Mouse (Mus musculus) CH12.LX (cell line): ENCODE results near the gene Atp5g2. TPM values are rescaled to one million over a fixed set of nuclear protein-coding genes. Genes with fewer than 3 reads are reported as not detected.

Experiments
- DNase-seq: peaks from one replicate; pipeline ENCODE4 v3.0.0-alpha.2; 2013; ENCODE audit errors: extremely low read depth
- H3K27ac ChIP-seq: 2 replicates; pipeline ENCODE4 v1.5.1; 2012; ENCODE audit warnings: low read depth, mild to moderate bottlenecking, control low read depth, moderate library complexity; ENCODE audit not compliant: insufficient read depth
- H3K27me3 ChIP-seq: replicated peaks from 2 replicates; pipeline ENCODE3; 2012; ENCODE audit warnings: inconsistent platforms
- H3K36me3 ChIP-seq, 2 experiments: replicated peaks in 1 of 2; 2 replicates each; pipeline versions ENCODE3 to v1.6.1; 2012; ENCODE audit warnings: inconsistent platforms in 1 of 2, low read length in 1 of 2, mild to moderate bottlenecking in 1 of 2, mixed read lengths in 1 of 2, moderate library complexity in 1 of 2; ENCODE audit not compliant: control insufficient read depth in 1 of 2, insufficient read depth in 1 of 2
- H3K4me1 ChIP-seq, 2 experiments: 2 replicates each; pipeline ENCODE4 v1.6.1; 2012; ENCODE audit warnings: inconsistent platforms in 1 of 2, moderate library complexity in 1 of 2; ENCODE audit not compliant: insufficient read depth in 2 of 2, control insufficient read depth in 1 of 2
- H3K4me2 ChIP-seq: 2 replicates; pipeline ENCODE4 v1.6.1; 2012; ENCODE audit warnings: low read depth, mild to moderate bottlenecking, control low read depth; ENCODE audit not compliant: poor library complexity, insufficient read depth, severe bottlenecking
- H3K4me3 ChIP-seq, 3 experiments: fragments of 150-350 bp in 1 of 3; sonication (generic) in 1 of 3; replicated peaks in 1 of 3; 2 replicates each; pipeline versions ENCODE3 to v1.5.1; 2011 to 2012; ENCODE audit warnings: low read depth in 2 of 3, low read length in 2 of 3, mild to moderate bottlenecking in 2 of 3, moderate library complexity in 2 of 3, control low read depth in 1 of 3, improper control_type of control experiment in 1 of 3, inconsistent platforms in 1 of 3, mixed read lengths in 1 of 3; ENCODE audit not compliant: poor library complexity in 1 of 3
- H3K79me2 ChIP-seq: replicated peaks from 2 replicates; pipeline ENCODE4 v1.6.1; 2012; ENCODE audit warnings: mild to moderate bottlenecking, moderate library complexity; ENCODE audit not compliant: control insufficient read depth, poor library complexity, insufficient read depth, severe bottlenecking; ENCODE audit errors: extremely low read depth
- H3K9ac ChIP-seq: 2 replicates; pipeline ENCODE4 v1.6.1; 2012; ENCODE audit warnings: low read depth, mild to moderate bottlenecking, control low read depth, moderate library complexity; ENCODE audit not compliant: insufficient read depth
- H3K9me3 ChIP-seq: replicated peaks from 2 replicates; pipeline ENCODE3; 2012; ENCODE audit warnings: low read length, inconsistent platforms, mixed read lengths
- BHLHE40 ChIP-seq: IDR thresholded peaks from 2 replicates; pipeline ENCODE4 v1.6.1; 2011; ENCODE audit warnings: mild to moderate bottlenecking, low read depth, low read length, improper control_type of control experiment
- CTCF ChIP-seq, 2 experiments: IDR thresholded peaks in 1 of 2; conservative IDR thresholded peaks in 1 of 2; 2 replicates each; pipeline ENCODE4 v1.5.1; 2011 to 2012; ENCODE audit warnings: low read depth in 2 of 2, low read length in 2 of 2, improper control_type of control experiment in 1 of 2, inconsistent platforms in 1 of 2, mild to moderate bottlenecking in 1 of 2, moderate library complexity in 1 of 2
- EP300 ChIP-seq: IDR thresholded peaks from 2 replicates; pipeline ENCODE4 v1.6.1; 2011; ENCODE audit warnings: low read length, improper control_type of control experiment
- ETS1 ChIP-seq: conservative IDR thresholded peaks from 2 replicates; pipeline ENCODE4 v1.6.1; 2012; ENCODE audit warnings: low read depth, mild to moderate bottlenecking, inconsistent platforms, low read length, improper control_type of control experiment, moderate library complexity
- HCFC1 ChIP-seq: IDR thresholded peaks from 2 replicates; pipeline ENCODE4 v1.6.1; 2012; ENCODE audit warnings: low read depth, mild to moderate bottlenecking, inconsistent platforms, low read length, improper control_type of control experiment
- IRF4 ChIP-seq: IDR thresholded peaks from 2 replicates; pipeline ENCODE4 v1.6.1; 2014; ENCODE audit warnings: low read depth, mild to moderate bottlenecking, inconsistent platforms, low read length, improper control_type of control experiment
- KAT2A ChIP-seq: IDR thresholded peaks from 2 replicates; pipeline ENCODE4 v1.6.1; 2012; ENCODE audit warnings: low read length, improper control_type of control experiment, inconsistent platforms; ENCODE audit not compliant: insufficient replicate concordance
- MAX ChIP-seq: IDR thresholded peaks from 2 replicates; pipeline ENCODE4 v1.6.1; 2011; ENCODE audit warnings: low read length, improper control_type of control experiment
- NELFE ChIP-seq: IDR thresholded peaks from 2 replicates; pipeline ENCODE4 v1.6.1; 2011; ENCODE audit warnings: low read depth, low read length, improper control_type of control experiment
- PAX5 ChIP-seq: IDR thresholded peaks from 2 replicates; pipeline ENCODE4 v1.6.1; 2012; ENCODE audit warnings: low read length, inconsistent platforms, mixed read lengths
- RAD21 ChIP-seq: IDR thresholded peaks from 2 replicates; pipeline ENCODE4 v1.6.1; 2011; ENCODE audit warnings: low read depth, mild to moderate bottlenecking, low read length, improper control_type of control experiment, moderate library complexity
- SMC3 ChIP-seq: IDR thresholded peaks from 2 replicates; pipeline ENCODE4 v1.6.1; 2011; ENCODE audit warnings: low read depth, low read length, improper control_type of control experiment
- TBP ChIP-seq: conservative IDR thresholded peaks from 2 replicates; pipeline ENCODE4 v1.6.1; 2011; ENCODE audit warnings: low read depth, low read length, improper control_type of control experiment
- ZKSCAN1 ChIP-seq: IDR thresholded peaks from 2 replicates; pipeline ENCODE4 v1.6.1; 2012; ENCODE audit warnings: low read depth, inconsistent platforms, low read length, improper control_type of control experiment, borderline replicate concordance
- ZMIZ1 ChIP-seq: IDR thresholded peaks from 2 replicates; pipeline ENCODE4 v1.6.1; 2012; ENCODE audit warnings: low read depth, mild to moderate bottlenecking, inconsistent platforms, low read length, improper control_type of control experiment
- dilution Hi-C: fragments of 300-500 bp; cut with MboI; formaldehyde crosslinking; loops from 2 replicates; pipeline ENCODE4 v1.14.3; 2020; ENCODE audit warnings: low sequenced_read_pairs; ENCODE audit not compliant: extremely low pct_unique_long_range_greater_than_20kb, extremely low pct_ligation_motif_present
- in situ Hi-C: fragments of 300-500 bp; cut with MboI; formaldehyde crosslinking; loops from 3 replicates; pipeline ENCODE4 v1.14.3; 2019; ENCODE audit warnings: low sequenced_read_pairs, low pct_ligation_motif_present, low pct_unique_long_range_greater_than_20kb, mixed read lengths
- polyA plus RNA-seq: library from polyadenylated mRNA; unstranded; fragments of >175 nt; gene quantifications from 2 replicates; pipeline ENCODE4 v1.2.1, GENCODE M21; 2012; ENCODE audit warnings: low read depth; ENCODE audit not compliant: insufficient read length
- total RNA-seq, 2 experiments: library from RNA; depleted of rRNA; stranded (reverse); fragments of 300-350 nt in 1 of 2; fragments of >200 nt in 1 of 2; gene quantifications; 2 replicates each; pipeline ENCODE4 v1.2.3; 2012 to 2014

Gene Atp5g2
- total and polyA plus RNA-seq, 3 experiments: 33.9 to 589 (median 281) TPM

DNA sequence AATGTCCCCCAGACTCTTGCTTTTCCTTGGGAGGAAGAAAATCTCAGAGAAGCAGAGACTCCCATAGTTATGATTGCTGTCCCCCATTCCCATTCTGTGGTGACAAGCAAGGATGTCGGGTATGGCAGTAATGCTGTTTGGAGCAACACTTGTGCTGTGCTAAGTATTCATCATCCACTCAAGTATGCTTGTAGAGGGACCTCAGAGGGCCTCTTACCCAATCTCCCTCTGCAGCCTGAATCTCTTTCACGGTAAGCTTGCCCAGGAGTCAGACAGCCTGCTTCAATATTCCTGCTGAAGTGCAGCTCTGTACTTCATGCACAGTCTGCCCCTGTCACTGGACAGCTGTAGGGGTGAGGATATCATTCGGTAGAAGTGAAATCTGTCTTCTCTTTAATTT is 24.7 kb upstream of the Atp5g2 start:
- dilution Hi-C loops: no loop called here
- H3K4me3 ChIP-seq: no peak overlapping the region
- H3K79me2 ChIP-seq: no peaks in the 10 kb centered on the region
- in situ Hi-C loops: no loop called here
- H3K9ac ChIP-seq: no peak overlapping the region
- H3K4me1 ChIP-seq: 0 out of 4 replicates have a peak, but pooled peaks cover 0 to 3% of the 10 kb centered on the region in 2 experiments
- H3K9me3 ChIP-seq: peaks cover 5% of the 10 kb centered on the region
- TF ChIP-seq ZKSCAN1 (no peak), NELFE (no peak), CTCF (conservative IDR thresholded peaks at IDR 0.05 in 1 of 2, IDR thresholded peaks at IDR 0.05 in 1 of 2; ENCODE audit: low read depth in 2 of 2, low read length in 2 of 2) (no peak), ZMIZ1 (no peak), KAT2A (no peak), EP300 (no peak), ETS1 (no peak), SMC3 (no peak), TBP (no peak), HCFC1 (no peak)
- no peak overlapping the region for H3K4me2 ChIP-seq
- H3K27me3 ChIP-seq: peaks cover 78% of the 10 kb centered on the region
- no peak overlapping the region for H3K27ac ChIP-seq
- no peaks in the 10 kb centered on the region for H3K36me3 ChIP-seq
- DNase-seq: no peak

DNA sequence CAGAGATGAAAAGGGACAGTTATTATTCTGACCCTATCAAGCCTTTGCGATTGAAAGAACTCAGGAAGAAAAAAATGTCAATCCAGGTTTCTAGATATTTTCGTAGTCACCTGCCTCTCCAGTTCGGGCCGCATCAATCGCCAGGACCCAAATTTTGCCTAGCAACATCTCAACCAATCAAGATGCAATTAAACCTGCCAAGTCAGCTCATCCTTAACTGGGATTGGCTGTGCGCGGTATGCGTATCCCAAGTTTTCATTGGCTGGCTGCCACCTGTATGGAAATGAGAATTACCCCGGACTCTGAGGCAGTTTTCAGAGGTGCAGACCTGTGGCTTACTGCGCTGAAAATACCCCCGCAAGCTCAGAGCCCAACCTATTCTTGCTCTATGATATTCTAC is 21.4 kb upstream of the Atp5g2 start:
- Histone ChIP-seq H3K9me3 (peaks cover 5% of the 10 kb centered on the region), H3K36me3 (no peaks in the 10 kb centered on the region), H3K4me3 (no peak overlapping the region), H3K4me1 (0 out of 4 replicates have a peak, but pooled peaks cover 0 to 3% of the 10 kb centered on the region in 2 experiments), H3K79me2 (no peaks in the 10 kb centered on the region), H3K27ac (no peak overlapping the region), H3K4me2 (no peak overlapping the region), H3K27me3 (peaks cover 84% of the 10 kb centered on the region), H3K9ac (no peak overlapping the region)
- dilution Hi-C loops: no loop called here
- TF ChIP-seq TBP (no peak), HCFC1 (no peak), RAD21 (no peak), ZKSCAN1 (no peak), BHLHE40 (no peak), IRF4 (no peak), PAX5 (no peak), MAX (no peak)
- in situ Hi-C loops: no loop called here
- DNase-seq: no peak
